Mouse (Mus musculus): ENCODE data around the gene Kank4.
A peak's percentile ranks its signal among the peaks of the same experiment; 100 is the strongest.
"Not testable (repeated sequence)": the region's sequence is repeated elsewhere in the genome, so short reads cannot be mapped to it uniquely, and the experiment has no call there.

Gene Kank4

GRCm38 (mm10) chr4:98817184-98817911, at the start of gene Kank4:
Gene Kank4, minus strand, starts transcription at chr4:98817537.
- DNase-seq, result peak; percentile 81 to 85

- peak; percentile 45 to 54 for DNase-seq
These were observed 48.3 kb upstream of the Kank4 start for GRCm38 (mm10) chr4:98865386-98866237.

- DNase-seq, result no peak
These were observed 47.2 kb upstream of the Kank4 start for GRCm38 (mm10) chr4:98864546-98864945.

GRCm38 (mm10) chr4:98864094-98864493, 46.8 kb upstream of the Kank4 start:
- no peak for DNase-seq

- DNase-seq, result no peak
These were observed 46.1 kb upstream of the Kank4 start for GRCm38 (mm10) chr4:98863451-98863850.

- DNase-seq, result no peak
These were observed 41.0 kb upstream of the Kank4 start for GRCm38 (mm10) chr4:98858151-98858855.

- no peak for DNase-seq
These were observed 39.8 kb upstream of the Kank4 start for GRCm38 (mm10) chr4:98857037-98857648.

GRCm38 (mm10) chr4:98853926-98854325, 36.6 kb upstream of the Kank4 start:
- no peak for DNase-seq

- DNase-seq, result not testable (repeated sequence)
These were observed 33.1 kb upstream of the Kank4 start for GRCm38 (mm10) chr4:98850485-98850884.

GRCm38 (mm10) chr4:98847120-98847885, 30.0 kb upstream of the Kank4 start:
- no peak for DNase-seq

GRCm38 (mm10) chr4:98846396-98846795, 29.1 kb upstream of the Kank4 start:
- no peak for DNase-seq

- peak; percentile 12 to 44 for DNase-seq
These were observed 28.4 kb upstream of the Kank4 start for GRCm38 (mm10) chr4:98845687-98846125.

GRCm38 (mm10) chr4:98845201-98845600, 27.9 kb upstream of the Kank4 start:
- no peak for DNase-seq

GRCm38 (mm10) chr4:98843906-98844597, 26.7 kb upstream of the Kank4 start:
- DNase-seq, result no peak

- not testable (repeated sequence) for DNase-seq
These were observed 23.9 kb upstream of the Kank4 start for GRCm38 (mm10) chr4:98841251-98841650.

GRCm38 (mm10) chr4:98840526-98840925, 23.2 kb upstream of the Kank4 start:
- DNase-seq, result no peak

GRCm38 (mm10) chr4:98838913-98839312, 21.6 kb upstream of the Kank4 start:
- no peak for DNase-seq

GRCm38 (mm10) chr4:98837715-98838505, 20.6 kb upstream of the Kank4 start:
- no peak for DNase-seq

GRCm38 (mm10) chr4:98836519-98836918, 19.2 kb upstream of the Kank4 start:
- DNase-seq, result peak; percentile 48 to 54

GRCm38 (mm10) chr4:98834782-98835181, 17.4 kb upstream of the Kank4 start:
- no peak for DNase-seq
